Mouse (Mus musculus) T-cell, adult 66 days (primary cell): ENCODE measurements around the gene Mixl1. TPM values are rescaled to one million over a fixed set of nuclear protein-coding genes. Genes with fewer than 3 reads are reported as not detected.

ENCODE experiments used
- total RNA-seq, 2 experiments: library from RNA; stranded (reverse); gene quantifications; 3 replicates in 1 of 2; 4 replicates in 1 of 2; pipeline ENCODE4 v1.2.4; 2023

The Mixl1 gene
- total RNA-seq: not detected

DNA sequence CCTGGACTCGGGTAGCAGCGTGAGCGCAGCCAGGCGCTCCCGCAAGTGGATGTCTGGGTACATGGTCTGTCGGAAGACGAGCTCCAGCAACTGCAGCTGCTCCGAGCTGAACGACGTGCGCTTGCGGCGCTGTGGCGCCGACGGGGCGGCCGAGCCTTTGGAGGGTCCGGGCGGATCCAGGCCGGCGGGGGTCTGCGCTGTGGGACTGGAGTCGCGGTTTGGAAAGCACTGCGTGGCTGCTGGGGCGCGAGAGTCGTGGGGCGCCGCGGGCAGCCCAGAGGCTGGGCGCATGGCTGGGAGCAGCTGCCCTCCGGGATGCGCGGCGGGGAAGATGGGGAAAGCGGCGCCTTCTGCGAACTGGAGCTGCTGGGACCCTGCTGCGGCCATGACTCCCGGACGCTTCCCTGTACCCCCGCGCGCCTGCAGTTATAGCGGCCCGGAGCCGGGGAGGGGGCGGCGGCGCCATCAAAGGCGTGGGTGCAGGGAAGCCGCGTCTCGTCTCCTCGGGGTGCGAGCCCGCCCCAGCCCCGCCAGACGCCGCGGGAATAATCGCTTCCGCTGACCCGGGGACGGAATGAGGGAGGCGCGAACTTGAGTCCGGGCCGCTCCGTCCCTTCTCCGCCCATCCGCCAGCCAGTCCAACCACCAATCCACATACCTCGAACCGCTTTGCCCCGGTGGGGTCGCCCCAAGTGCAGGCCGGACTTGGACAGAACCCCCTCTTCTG lies at the start of gene Mixl1:
Gene Mixl1 (minus strand): TSS at position 409 of the 727 bp plus-strand sequence.

DNA sequence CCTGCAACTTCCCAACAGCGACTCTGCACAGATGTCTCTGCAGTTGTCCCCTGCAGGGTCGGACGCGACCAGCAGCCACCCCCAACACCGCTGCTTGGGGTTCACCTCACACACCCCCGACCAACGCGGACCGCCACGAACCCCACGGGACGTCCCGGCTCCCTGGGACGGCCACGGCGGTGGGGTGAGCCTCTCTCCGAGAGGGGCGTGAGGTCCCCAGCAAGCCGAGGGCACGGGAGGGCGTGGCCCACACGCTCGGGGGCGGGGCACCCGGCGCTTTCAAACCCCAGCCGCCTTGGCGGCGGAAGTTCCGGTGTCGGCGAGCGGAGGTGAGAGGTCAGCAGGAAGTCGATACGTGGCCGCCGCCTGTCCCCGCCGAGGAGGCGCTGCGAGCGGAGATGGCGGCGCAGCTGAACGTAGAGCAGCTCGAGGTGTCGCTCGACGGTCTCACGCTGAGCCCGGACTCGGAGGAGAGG lies 28.9 kb upstream of the Mixl1 start, which contains the start of gene Acbd3:
Gene Acbd3 (plus strand): TSS at position 340 of the 476 bp plus-strand sequence.

Other genes starting within 250 kb of the Mixl1 start
- gene Stum, start 213.5 kb downstream of the Mixl1 start, total RNA-seq: under 1 TPM in 1 of 2 experiments, not detected in 1; 0.33 TPM
- gene Parp1, start 128.1 kb downstream of the Mixl1 start, total RNA-seq: 10 to 100 TPM; 74.7 to 76.5 TPM
- gene Lin9, start 55.9 kb downstream of the Mixl1 start, total RNA-seq: 10 to 100 TPM; 15.3 to 17.9 TPM
- gene Acbd3, start 29.0 kb upstream of the Mixl1 start, total RNA-seq: 10 to 100 TPM; 48.9 to 51.3 TPM
- gene H3f3a, start 116.9 kb upstream of the Mixl1 start, total RNA-seq: 100 to 1,000 TPM; 643 to 664 TPM
- gene Sde2, start 154.1 kb upstream of the Mixl1 start, total RNA-seq: 10 to 100 TPM; 48.1 to 53.3 TPM
- gene Lefty2, start 196.1 kb upstream of the Mixl1 start, total RNA-seq: not detected
- 10 to 100 TPM; 50.7 to 51.5 TPM for gene Pycr2, start 207.3 kb upstream of the Mixl1 start, total RNA-seq
- gene Lefty1, start 238.0 kb upstream of the Mixl1 start, total RNA-seq: not detected
- gene Tmem63a, start 245.3 kb upstream of the Mixl1 start, total RNA-seq: 10 to 100 TPM; 57.7 to 60.3 TPM